Mouse (Mus musculus) forebrain, embryonic 16.5 days (tissue): ENCODE measurements around the gene Ccl20. TPM values are rescaled to one million over a fixed set of nuclear protein-coding genes. Genes with fewer than 3 reads are reported as not detected.

Experiments
- ATAC-seq: fragments of 200-750 bp; cut with Nextera tagmentation; 2 replicates; pipeline ENCODE4 v1.8.0; 2017; ENCODE audit warnings: mild to moderate bottlenecking, moderate library complexity
- H3K27ac ChIP-seq: fragments of 300-500 bp; sonication (generic); 2 replicates; pipeline ENCODE4 v1.5.1; 2014; ENCODE audit warnings: low read length, control low read depth
- H3K27me3 ChIP-seq: fragments of 300-500 bp; sonication (generic); replicated peaks from 2 replicates; pipeline ENCODE4 v1.6.1; 2014; ENCODE audit warnings: low read length; ENCODE audit not compliant: control insufficient read depth, insufficient read depth
- H3K36me3 ChIP-seq: fragments of 300-500 bp; sonication (generic); 2 replicates; pipeline ENCODE4 v1.6.1; 2014; ENCODE audit not compliant: control insufficient read depth, insufficient read depth
- H3K4me1 ChIP-seq: fragments of 300-500 bp; sonication (generic); replicated peaks from 2 replicates; pipeline ENCODE4 v1.6.1; 2014; ENCODE audit warnings: low read length; ENCODE audit not compliant: control insufficient read depth, insufficient read depth
- H3K4me2 ChIP-seq: fragments of 300-500 bp; sonication (generic); 2 replicates; pipeline ENCODE4 v1.6.1; 2014; ENCODE audit warnings: mild to moderate bottlenecking, low read length, control low read depth
- H3K4me3 ChIP-seq: fragments of 300-500 bp; sonication (generic); replicated peaks from 2 replicates; pipeline ENCODE4 v1.5.1; 2014; ENCODE audit warnings: mild to moderate bottlenecking, low read length, control low read depth
- H3K9ac ChIP-seq: fragments of 300-500 bp; sonication (generic); replicated peaks from 2 replicates; pipeline ENCODE4 v1.6.1; 2014; ENCODE audit warnings: low read depth, low read length, control low read depth
- H3K9me3 ChIP-seq: fragments of 300-500 bp; sonication (generic); 2 replicates; pipeline ENCODE4 v1.6.1; 2016; ENCODE audit warnings: low read length; ENCODE audit not compliant: control insufficient read depth
- WGBS: fragments of 180-500 bp; shearing (Covaris S2); extraction: QIAGEN DNeasy Blood & Tissue Kit; methylation state at CpG from one replicate; pipeline ENCODE4 v1.1.7; 2014; 5-methylcytosine and 5-hydroxymethylcytosine counted together
- polyA plus RNA-seq: library from polyadenylated mRNA; unstranded; fragments of >200 nt; fragmentation: Nextera tagmentation; extraction: Ambion mirVana; gene quantifications from 2 replicates; pipeline ENCODE4 v1.2.1, GENCODE M21; 2015

Ccl20 gene
- polyA plus RNA-seq, 1 experiment from 2014 or later, result not detected

GRCm38 (mm10) chr1:83159603-83160002 lies 43.0 kb downstream of the Ccl20 start, which contains the start of gene Daw1:
TSS of gene Daw1 (plus strand) at chr1:83159752.
- Histone ChIP-seq H3K9me3 (no peaks in the 10 kb centered on the region), H3K4me3 (peak within 1 kb of the TSS; percentile 48), H3K4me2 (peak within 1 kb of the TSS; percentile 72), H3K27ac (no peak within 1 kb of the TSS), H3K9ac (peak within 1 kb of the TSS; percentile 35; the same call in 1 of the 2 replicates), H3K27me3 (no peaks in the 10 kb centered on the region), H3K36me3 (no peaks in the 10 kb centered on the region), H3K4me1 (peaks cover 6% of the 10 kb centered on the region; the same call in 1 of the 2 replicates)
- peak; percentile 99 for ATAC-seq
- under 1% methylated on average over 16 of the region's 16 CpGs for WGBS

- H3K27me3 ChIP-seq, result no peaks in the 10 kb centered on the region
- no peak overlapping the region for H3K4me2 ChIP-seq
- no peaks in the 10 kb centered on the region for H3K36me3 ChIP-seq
- no peaks in the 10 kb centered on the region for H3K9me3 ChIP-seq
- ATAC-seq, result no peak
- WGBS, result 77% methylated on average over 3 of the region's 3 CpGs
- no peak overlapping the region for H3K4me3 ChIP-seq
- H3K9ac ChIP-seq, result no peak overlapping the region
- H3K4me1 ChIP-seq, result peaks cover 6% of the 10 kb centered on the region; the same call in 1 of the 2 replicates
- no peak overlapping the region for H3K27ac ChIP-seq
Observed at GRCm38 (mm10) chr1:83161658-83162057, 45.1 kb downstream of the Ccl20 start.

GRCm38 (mm10) chr1:83164027-83164426 lies 47.5 kb downstream of the Ccl20 start:
- H3K27ac ChIP-seq, result no peak overlapping the region
- H3K9ac ChIP-seq, result no peak overlapping the region
- no peaks in the 10 kb centered on the region for H3K36me3 ChIP-seq
- H3K4me1 ChIP-seq, result peaks cover 6% of the 10 kb centered on the region; the same call in 1 of the 2 replicates
- 88% methylated on average over 3 of the region's 3 CpGs for WGBS
- no peaks in the 10 kb centered on the region for H3K9me3 ChIP-seq
- H3K27me3 ChIP-seq, result no peaks in the 10 kb centered on the region
- H3K4me3 ChIP-seq, result no peak overlapping the region
- no peak overlapping the region for H3K4me2 ChIP-seq
- ATAC-seq, result no peak

Other genes with a start within 250 kb of the Ccl20 start
- gene A030005L19Rik, start 203.4 kb upstream of the Ccl20 start, polyA plus RNA-seq, result 0.32 TPM in 1 of 2 replicates, not detected in the other
- gene A030014E15Rik, start 191.8 kb upstream of the Ccl20 start, polyA plus RNA-seq, result not detected in 2 replicates
- not detected in 2 replicates for gene Gm6217, start 185.4 kb upstream of the Ccl20 start, polyA plus RNA-seq
- not detected in 2 replicates for gene A030003K21Rik, start 173.4 kb upstream of the Ccl20 start, polyA plus RNA-seq
- not detected in 2 replicates for gene Gm7544, start 160.8 kb upstream of the Ccl20 start, polyA plus RNA-seq
- not detected in 2 replicates for gene Gm47955, start 156.5 kb upstream of the Ccl20 start, polyA plus RNA-seq
- gene Gm47959, start 116.2 kb upstream of the Ccl20 start, polyA plus RNA-seq, result not detected in 2 replicates
- 1.2 TPM in 2 replicates for gene Slc19a3, start 78.3 kb upstream of the Ccl20 start, polyA plus RNA-seq
- not detected in 2 replicates for gene Krtap28-10, start 74.3 kb upstream of the Ccl20 start, polyA plus RNA-seq
- not detected in 2 replicates for gene Gm47969, start 71.8 kb upstream of the Ccl20 start, polyA plus RNA-seq
- gene A030005K14Rik, start 57.4 kb upstream of the Ccl20 start, polyA plus RNA-seq, result not detected in 2 replicates
- gene Krtap28-13, start 55.8 kb upstream of the Ccl20 start, polyA plus RNA-seq, result not detected in 2 replicates
- gene Daw1, start 43.0 kb downstream of the Ccl20 start, polyA plus RNA-seq, result 0.82 and 0.89 TPM in 2 replicates